Mouse (Mus musculus) limb, embryonic 10.5 days (tissue): ENCODE measurements at regions not wholly inside any gene's neighbourhood (a gene's known extent, or its start where the extent isn't known, plus 50 kb on each side); places are given as distances from the start of the nearest gene placed in this dataset.

ENCODE experiments used
- DNase-seq: peaks from one replicate; pipeline ENCODE4 v3.0.0-alpha.2; 2017; ENCODE audit warnings: low spot score
- H3K27ac ChIP-seq: fragments of 300-500 bp; sonication (generic); 2 replicates; pipeline ENCODE4 v1.5.1; 2016; ENCODE audit warnings: mild to moderate bottlenecking
- H3K27me3 ChIP-seq: fragments of 300-500 bp; sonication (generic); 2 replicates; pipeline ENCODE4 v1.6.1; 2016; ENCODE audit warnings: low read depth, mild to moderate bottlenecking; ENCODE audit not compliant: poor library complexity, severe bottlenecking
- H3K36me3 ChIP-seq: fragments of 300-500 bp; sonication (generic); 2 replicates; pipeline ENCODE4 v1.6.1; 2016; ENCODE audit warnings: mild to moderate bottlenecking, moderate library complexity
- H3K4me1 ChIP-seq: fragments of 300-500 bp; sonication (generic); 2 replicates; pipeline ENCODE4 v1.6.1; 2016
- H3K4me3 ChIP-seq: fragments of 300-500 bp; sonication (generic); 2 replicates; pipeline ENCODE4 v1.5.1; 2016; ENCODE audit warnings: mild to moderate bottlenecking, moderate library complexity
- H3K9me3 ChIP-seq: fragments of 300-500 bp; sonication (generic); replicated peaks from 2 replicates; pipeline ENCODE4 v1.6.1; 2016; ENCODE audit warnings: mild to moderate bottlenecking
- WGBS: fragments of 180-500 bp; shearing (Covaris S2); methylation state at CpG from one replicate; pipeline ENCODE4 v1.1.7; 2016; 5-methylcytosine and 5-hydroxymethylcytosine counted together

DNA sequence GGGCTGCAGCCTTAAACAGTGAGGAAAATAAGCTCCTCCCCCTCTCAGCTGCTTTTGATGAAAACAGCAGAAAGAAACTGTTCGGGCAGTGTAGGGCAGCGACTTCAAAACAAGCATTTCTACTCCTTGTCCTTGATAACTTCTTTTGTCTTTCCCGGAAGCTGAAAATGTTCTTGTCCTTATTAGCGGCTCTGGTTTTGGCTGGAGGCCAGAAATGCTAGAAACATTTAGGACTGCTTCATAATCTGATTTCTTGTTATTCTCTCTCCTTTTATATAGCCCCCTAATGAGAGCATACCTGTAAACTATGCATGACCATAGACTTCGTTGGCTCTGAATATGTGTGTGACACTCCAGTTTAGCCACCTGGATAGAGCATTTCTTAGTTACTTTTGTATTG is 142.0 kb downstream of the Erv3 start:
- Histone ChIP-seq H3K9me3 (no peaks in the 10 kb centered on the region), H3K27ac (no peak overlapping the region), H3K27me3 (no peaks in the 10 kb centered on the region), H3K4me1 (no peaks in the 10 kb centered on the region), H3K4me3 (no peak overlapping the region), H3K36me3 (no peaks in the 10 kb centered on the region)
- DNase-seq, result no peak
- WGBS, result 90% methylated on average over 5 of the region's 5 CpGs

DNA sequence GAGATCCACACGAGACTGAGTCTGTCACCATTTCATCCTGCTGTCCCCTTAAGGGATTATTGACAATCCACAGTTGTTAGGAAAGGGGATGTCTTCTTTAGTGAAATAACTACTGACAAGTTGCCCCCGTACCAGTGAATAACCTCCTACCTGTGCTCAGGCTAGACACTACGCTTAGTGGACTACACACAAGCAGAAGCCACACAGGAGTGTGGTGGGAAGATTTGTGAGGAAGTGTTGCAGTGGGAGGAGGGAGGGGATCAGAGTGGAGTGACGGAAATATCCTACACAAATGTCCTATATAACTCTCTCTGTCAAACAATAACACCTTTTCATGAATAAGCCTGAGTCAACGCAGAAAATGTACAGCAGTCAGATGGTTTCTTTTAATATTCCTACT is 142.7 kb downstream of the Erv3 start:
- Histone ChIP-seq H3K36me3 (no peaks in the 10 kb centered on the region), H3K27me3 (no peaks in the 10 kb centered on the region), H3K27ac (no peak overlapping the region), H3K4me3 (no peak overlapping the region), H3K4me1 (no peaks in the 10 kb centered on the region), H3K9me3 (no peaks in the 10 kb centered on the region)
- no peak for DNase-seq
- WGBS, result 94% methylated on average over 5 of the region's 5 CpGs

DNA sequence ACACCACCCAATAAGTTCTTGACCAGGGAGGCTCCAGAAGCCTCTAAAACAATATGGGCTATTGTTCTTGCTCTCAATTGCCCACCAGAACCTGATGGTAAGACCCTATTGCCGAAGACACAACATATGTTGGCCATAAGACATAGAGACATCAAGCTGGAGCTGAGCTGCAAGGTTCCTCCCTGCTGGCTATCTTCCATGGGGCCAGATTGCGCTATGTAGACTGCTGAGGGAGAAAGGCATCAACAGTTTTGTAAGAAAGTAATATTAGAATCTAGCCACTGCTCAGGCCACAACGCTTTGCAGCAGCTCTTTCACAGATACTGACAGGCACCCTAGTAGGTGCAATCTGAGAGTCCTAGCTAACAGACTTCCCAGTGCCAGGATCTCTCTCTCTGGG is 144.2 kb downstream of the Erv3 start:
- no peaks in the 10 kb centered on the region for H3K9me3 ChIP-seq

DNA sequence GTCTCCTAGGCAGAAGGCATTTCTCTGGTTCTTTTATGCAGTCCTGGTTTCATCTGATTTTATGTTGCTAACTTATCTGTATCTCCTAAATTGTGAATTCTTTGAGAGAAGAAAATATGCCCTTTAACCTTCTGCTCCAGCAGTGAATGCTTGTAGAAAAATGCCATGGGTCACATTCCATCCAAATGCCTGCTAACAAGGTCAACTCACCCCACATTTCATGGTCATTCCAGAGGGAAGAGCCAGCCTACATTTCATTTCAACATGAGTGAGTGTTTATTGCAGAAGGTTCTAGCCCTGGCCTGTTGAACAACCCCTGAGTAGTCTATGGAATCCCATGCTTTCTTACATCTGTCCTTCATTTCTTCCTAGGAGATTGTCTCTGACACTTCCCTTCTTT is 147.7 kb downstream of the Erv3 start:
- H3K36me3 ChIP-seq, result no peaks in the 10 kb centered on the region
- H3K9me3 ChIP-seq, result no peaks in the 10 kb centered on the region
- H3K27me3 ChIP-seq, result no peaks in the 10 kb centered on the region
- H3K4me1 ChIP-seq, result no peaks in the 10 kb centered on the region
- H3K27ac ChIP-seq, result no peak overlapping the region
- DNase-seq, result no peak
- H3K4me3 ChIP-seq, result no peak overlapping the region

More for the DNA sequence above, 144.2 kb downstream of the Erv3 start:
- Histone ChIP-seq H3K27ac (no peak overlapping the region), H3K4me3 (no peak overlapping the region), H3K36me3 (no peaks in the 10 kb centered on the region), H3K4me1 (no peaks in the 10 kb centered on the region), H3K27me3 (no peaks in the 10 kb centered on the region)
- 94% methylated on average over 3 of the region's 3 CpGs for WGBS
- no peak for DNase-seq

DNA sequence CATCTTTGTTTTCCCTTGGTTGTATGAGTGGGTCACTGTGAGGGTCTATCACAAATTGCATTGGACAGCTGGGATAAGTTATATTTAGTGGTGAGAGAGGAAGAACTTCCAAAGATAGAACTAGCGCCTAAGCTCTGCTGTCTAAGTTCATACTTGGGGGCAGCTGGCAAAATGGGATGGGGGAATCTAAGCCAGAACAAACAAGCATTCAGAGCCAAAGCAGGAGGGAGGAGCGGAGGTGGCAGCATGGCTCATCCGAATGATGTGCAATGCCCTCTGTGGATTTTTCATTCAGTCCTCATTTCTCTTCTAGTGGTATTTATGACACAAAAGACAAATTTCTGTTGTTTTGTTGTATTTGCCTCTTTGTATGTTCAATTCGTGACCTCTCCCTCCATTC is 144.5 kb upstream of the Adra1d start:
- Histone ChIP-seq H3K27me3 (no peaks in the 10 kb centered on the region), H3K27ac (no peak overlapping the region)

DNA sequence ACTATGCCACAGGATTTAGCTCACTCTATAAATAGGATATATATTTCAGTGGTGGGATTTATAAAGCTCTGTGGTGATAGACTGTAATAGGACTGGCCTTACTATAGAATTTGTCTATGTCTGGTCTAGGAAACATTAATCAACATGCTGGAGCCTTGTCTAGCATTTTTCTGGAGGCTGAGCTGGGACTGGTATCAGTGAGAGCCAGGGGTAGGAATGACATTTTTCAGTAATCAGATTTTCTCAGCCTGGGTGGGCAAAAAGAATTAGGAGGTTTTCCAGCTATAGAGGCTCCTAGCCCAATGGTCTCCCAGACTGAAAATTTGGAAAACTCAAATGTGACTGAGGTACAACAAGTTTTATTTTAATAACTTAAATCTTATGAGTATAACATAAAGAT is 142.3 kb upstream of the Adra1d start:
- Histone ChIP-seq H3K4me1 (no peaks in the 10 kb centered on the region), H3K9me3 (no peaks in the 10 kb centered on the region), H3K36me3 (no peaks in the 10 kb centered on the region), H3K4me3 (no peak overlapping the region), H3K27me3 (no peaks in the 10 kb centered on the region), H3K27ac (no peak overlapping the region)
- DNase-seq, result no peak

More for the DNA sequence above, 144.5 kb upstream of the Adra1d start:
- Histone ChIP-seq H3K9me3 (no peaks in the 10 kb centered on the region), H3K36me3 (no peaks in the 10 kb centered on the region), H3K4me3 (no peak overlapping the region), H3K4me1 (no peaks in the 10 kb centered on the region)
- WGBS, result 87% methylated on average over 4 of the region's 4 CpGs
- DNase-seq, result no peak

DNA sequence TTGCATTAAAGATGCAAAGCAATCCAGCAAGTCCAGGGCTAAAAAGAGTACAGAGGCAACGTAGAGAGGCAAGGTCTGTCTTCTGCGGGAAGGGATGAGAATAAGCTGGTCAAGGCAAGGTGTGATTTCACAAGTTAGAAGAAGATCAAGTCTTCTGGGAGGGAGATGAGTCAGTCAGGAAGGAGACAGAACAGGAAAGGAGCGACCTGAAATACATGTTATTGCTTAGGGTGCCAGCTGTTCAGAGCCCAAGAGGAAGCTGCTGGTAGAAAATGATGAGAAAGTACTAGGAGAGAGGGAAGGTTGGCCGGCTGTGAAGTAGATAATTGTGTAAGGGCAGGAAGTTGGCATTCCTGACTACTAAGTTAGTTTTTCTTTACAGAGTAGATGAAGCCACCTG is 140.1 kb upstream of the Adra1d start:
- H3K36me3 ChIP-seq, result no peaks in the 10 kb centered on the region
- H3K27ac ChIP-seq, result no peak overlapping the region
- H3K4me1 ChIP-seq, result no peaks in the 10 kb centered on the region
- no peak for DNase-seq
- no peaks in the 10 kb centered on the region for H3K27me3 ChIP-seq
- 82% methylated on average over 4 of the region's 4 CpGs for WGBS
- H3K9me3 ChIP-seq, result no peaks in the 10 kb centered on the region
- no peak overlapping the region for H3K4me3 ChIP-seq

DNA sequence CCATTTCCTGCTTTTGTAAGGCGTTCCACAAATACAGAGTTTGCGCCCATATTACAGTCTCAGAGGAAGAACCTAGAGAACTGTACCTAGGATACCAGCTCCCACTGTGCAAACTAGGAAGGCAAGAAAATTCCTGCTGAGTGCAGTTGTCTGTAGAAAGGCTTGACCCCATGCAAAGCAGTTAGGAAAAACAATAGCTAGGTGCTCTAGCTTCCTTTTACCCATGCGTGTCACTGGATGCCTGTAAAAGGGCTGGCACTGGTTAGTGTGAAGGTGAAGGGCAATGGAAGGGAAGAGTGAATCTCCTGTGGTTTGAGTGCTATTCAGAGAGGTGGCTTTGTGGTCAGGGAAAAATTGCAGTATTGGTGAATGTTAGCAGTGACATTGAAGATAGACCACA is 137.7 kb upstream of the Adra1d start:
- DNase-seq, result no peak
- Histone ChIP-seq H3K4me1 (no peaks in the 10 kb centered on the region), H3K36me3 (no peaks in the 10 kb centered on the region), H3K4me3 (no peak overlapping the region), H3K27me3 (no peaks in the 10 kb centered on the region), H3K27ac (no peak overlapping the region), H3K9me3 (no peaks in the 10 kb centered on the region)
- 79% methylated on average over 3 of the region's 3 CpGs for WGBS

DNA sequence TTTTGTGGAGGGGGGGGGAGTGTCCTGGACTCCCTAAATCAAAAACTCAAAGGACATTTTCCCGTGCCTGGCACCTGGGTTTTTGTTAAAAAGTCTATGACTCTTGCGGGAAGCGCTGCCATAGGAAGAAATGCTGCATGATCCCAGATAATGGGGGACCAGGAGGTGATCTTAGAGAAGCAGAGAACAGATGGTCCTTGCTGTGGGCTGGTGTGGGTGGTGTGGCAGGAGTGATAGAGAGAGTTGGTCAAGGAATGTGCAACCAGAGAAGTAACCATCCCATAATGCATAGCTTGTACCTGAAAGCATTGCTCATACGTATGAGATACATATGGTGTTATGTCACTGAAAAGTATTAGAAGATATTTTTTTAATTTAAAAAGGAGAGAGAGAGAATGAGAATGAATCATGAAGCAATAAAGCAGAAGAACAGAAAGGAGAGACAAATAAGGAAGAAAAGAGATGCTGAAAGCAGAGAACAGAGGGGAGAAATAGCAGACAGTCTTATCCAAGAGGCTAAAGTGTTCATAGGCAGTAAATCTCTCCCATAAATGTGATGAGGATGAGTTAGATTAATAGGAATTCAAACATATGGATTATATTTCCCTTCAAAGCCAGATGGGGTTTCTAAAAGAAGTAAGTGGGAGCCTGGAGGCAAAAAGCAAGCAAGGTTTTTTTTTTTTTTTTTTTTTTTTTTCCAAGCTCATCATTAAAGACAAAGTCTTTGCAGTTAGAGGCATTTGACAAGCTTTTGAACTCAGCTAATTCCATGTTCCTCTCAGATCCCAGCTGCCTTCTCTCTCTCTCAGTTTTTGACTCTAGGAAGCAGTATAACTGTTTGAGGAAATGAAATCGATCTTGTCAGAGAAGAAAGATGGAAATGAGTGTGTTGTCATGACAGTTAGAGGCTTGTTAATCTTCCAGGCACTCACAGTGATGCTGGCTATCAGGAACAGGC is 136.2 kb upstream of the Adra1d start:
- Histone ChIP-seq H3K9me3 (no peaks in the 10 kb centered on the region), H3K36me3 (no peaks in the 10 kb centered on the region), H3K27ac (no peak overlapping the region), H3K27me3 (no peaks in the 10 kb centered on the region), H3K4me1 (no peaks in the 10 kb centered on the region), H3K4me3 (no peak overlapping the region)
- no peak for DNase-seq
- 85% methylated on average over 5 of the region's 5 CpGs for WGBS

DNA sequence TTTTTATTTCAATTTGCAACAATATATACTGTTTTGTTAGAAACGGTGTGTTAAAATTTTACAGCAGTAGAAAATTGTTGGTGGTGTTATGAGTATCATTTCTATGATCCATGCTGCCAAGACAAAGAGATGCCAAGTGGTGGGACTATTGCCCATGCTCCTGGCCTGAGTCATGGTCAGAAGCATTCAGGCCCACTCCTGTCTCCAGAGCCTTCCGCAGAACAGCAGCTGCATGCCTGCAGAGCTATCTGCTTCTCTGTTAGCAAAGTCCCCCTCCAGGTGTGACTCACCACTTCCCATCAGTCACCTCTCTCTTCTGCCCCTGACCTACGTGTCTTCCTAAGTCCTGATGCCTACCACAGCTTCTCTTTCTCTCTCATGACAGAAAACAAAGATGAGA is 134.2 kb upstream of the Adra1d start:
- Histone ChIP-seq H3K27me3 (no peaks in the 10 kb centered on the region), H3K4me3 (no peak overlapping the region), H3K36me3 (no peaks in the 10 kb centered on the region), H3K9me3 (no peaks in the 10 kb centered on the region), H3K4me1 (no peaks in the 10 kb centered on the region), H3K27ac (no peak overlapping the region)
- DNase-seq, result no peak
- WGBS, result 71% methylated on average over 3 of the region's 3 CpGs

DNA sequence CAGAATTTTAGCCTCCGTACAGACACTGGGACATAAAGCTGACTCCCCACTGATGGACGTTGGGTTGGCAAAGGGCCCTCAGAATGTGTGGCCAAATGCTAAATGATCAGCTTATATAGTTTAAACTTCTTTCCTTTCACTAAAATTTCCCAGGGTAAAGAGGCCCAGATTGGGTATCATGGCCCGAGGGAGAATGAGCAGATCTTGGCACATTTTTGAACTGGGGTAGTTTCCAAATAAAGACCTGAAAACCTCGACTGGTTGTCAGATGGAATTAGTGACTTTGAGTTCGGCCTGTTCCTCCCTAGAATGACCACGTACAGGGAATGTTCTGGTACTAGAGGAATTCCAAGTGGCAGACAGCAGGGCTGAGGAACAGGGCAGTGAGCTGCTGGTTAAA is 127.9 kb upstream of the Adra1d start:
- no peaks in the 10 kb centered on the region for H3K36me3 ChIP-seq
- no peaks in the 10 kb centered on the region for H3K4me1 ChIP-seq
- H3K27me3 ChIP-seq, result no peaks in the 10 kb centered on the region
- 85% methylated on average over 6 of the region's 6 CpGs for WGBS
- DNase-seq, result no peak
- no peaks in the 10 kb centered on the region for H3K9me3 ChIP-seq
- no peak overlapping the region for H3K4me3 ChIP-seq
- H3K27ac ChIP-seq, result no peak overlapping the region

DNA sequence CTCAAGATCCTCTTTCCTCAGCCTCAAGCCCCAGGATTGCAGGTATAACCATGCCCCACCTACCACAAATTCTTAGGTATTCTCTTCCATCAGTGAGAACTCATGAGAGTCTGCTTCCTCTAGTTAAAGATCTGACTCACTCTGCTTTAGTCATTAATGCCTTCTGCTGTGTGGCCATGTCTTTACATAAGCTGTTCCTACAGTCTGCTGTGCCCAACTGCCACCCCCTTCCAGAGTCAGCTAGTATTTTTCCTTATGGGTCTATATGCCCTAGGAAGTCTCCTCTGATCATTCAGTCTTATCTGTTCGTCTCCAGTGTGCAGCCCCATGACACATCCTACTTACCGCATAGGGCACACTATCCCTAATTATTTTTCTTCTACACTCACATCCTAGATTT is 126.2 kb upstream of the Adra1d start:
- no peak for DNase-seq
- H3K27ac ChIP-seq, result no peak overlapping the region
- no peak overlapping the region for H3K4me3 ChIP-seq
- H3K9me3 ChIP-seq, result no peaks in the 10 kb centered on the region
- H3K27me3 ChIP-seq, result no peaks in the 10 kb centered on the region
- no peaks in the 10 kb centered on the region for H3K36me3 ChIP-seq
- H3K4me1 ChIP-seq, result no peaks in the 10 kb centered on the region
- WGBS, result 85% methylated on average over 2 of the region's 2 CpGs

DNA sequence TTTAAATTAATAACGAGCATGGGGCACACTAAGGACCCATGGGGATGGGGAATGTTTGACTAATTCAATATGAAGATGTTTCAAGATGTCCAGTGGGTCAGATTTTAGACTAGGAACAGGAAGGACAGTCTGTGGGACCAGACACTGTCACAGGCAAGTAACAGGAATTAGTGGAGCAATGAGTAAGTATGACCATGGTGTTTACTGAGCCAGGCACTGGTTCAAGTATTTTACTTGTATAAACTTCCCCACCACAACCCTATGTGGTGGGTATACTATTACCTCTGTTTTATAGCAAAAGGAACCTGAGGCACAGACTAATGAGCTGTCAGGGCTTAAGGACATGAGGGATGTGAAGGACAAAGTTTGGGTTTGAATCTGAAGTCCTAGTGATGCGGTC is 125.4 kb upstream of the Adra1d start:
- H3K4me3 ChIP-seq, result no peak overlapping the region
- no peaks in the 10 kb centered on the region for H3K4me1 ChIP-seq
- no peak overlapping the region for H3K27ac ChIP-seq
- DNase-seq, result no peak
- no peaks in the 10 kb centered on the region for H3K27me3 ChIP-seq
- no peaks in the 10 kb centered on the region for H3K36me3 ChIP-seq
- WGBS, result 79% methylated on average over 2 of the region's 2 CpGs
- no peaks in the 10 kb centered on the region for H3K9me3 ChIP-seq

DNA sequence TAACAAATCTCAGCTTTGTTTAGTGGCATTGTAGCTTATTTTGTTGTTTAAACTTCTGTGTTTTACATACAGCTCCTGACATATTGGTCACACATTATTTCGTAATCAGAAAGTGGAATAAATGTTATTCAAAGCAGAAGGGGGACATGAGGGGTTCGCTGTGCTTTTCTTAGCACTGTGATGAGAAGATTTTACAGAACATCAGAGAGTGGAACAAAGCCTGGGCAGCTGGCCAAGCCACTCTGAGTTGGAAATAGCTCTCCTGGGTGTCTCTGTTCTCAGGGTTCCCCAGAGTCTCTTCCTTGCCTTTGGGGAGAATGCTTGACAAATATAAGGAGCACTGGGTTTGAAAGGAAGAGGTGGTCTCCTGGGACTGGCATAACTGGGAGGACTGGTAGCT is 124.7 kb upstream of the Adra1d start:
- no peak for DNase-seq

More for the DNA sequence above, 124.7 kb upstream of the Adra1d start:
- no peak overlapping the region for H3K27ac ChIP-seq
- WGBS, result 85% methylated on average over 2 of the region's 2 CpGs
- H3K36me3 ChIP-seq, result no peaks in the 10 kb centered on the region
- no peak overlapping the region for H3K4me3 ChIP-seq
- no peaks in the 10 kb centered on the region for H3K27me3 ChIP-seq
- H3K4me1 ChIP-seq, result no peaks in the 10 kb centered on the region
- H3K9me3 ChIP-seq, result no peaks in the 10 kb centered on the region
